Mouse (Mus musculus) left cerebral cortex, adult 2 months (tissue): ENCODE measurements at regions not wholly inside any gene's neighbourhood (a gene's known extent, or its start where the extent isn't known, plus 50 kb on each side); places are given as distances from the start of the nearest gene placed in this dataset.
A peak's percentile ranks its signal among the peaks of the same experiment; 100 is the strongest.

Experiments
- DNase-seq, 2 experiments: peaks; one replicate each; pipeline ENCODE4 v3.0.0; 2021 to 2022; ENCODE audit warnings: low spot score in 2 of 2, mixed read lengths in 1 of 2; ENCODE audit errors: extremely low spot score in 1 of 2
- H3K27ac ChIP-seq: fragments of 200-600 bp; 2 replicates; pipeline ENCODE4 v1.8.1; 2022
- H3K4me3 ChIP-seq: fragments of 200-600 bp; 2 replicates; pipeline ENCODE4 v1.8.1; 2022
- CTCF ChIP-seq: fragments of 200-600 bp; IDR thresholded peaks from 2 replicates; pipeline ENCODE4 v1.8.1; 2022; ENCODE audit warnings: antibody characterized with exemption, mild to moderate bottlenecking, moderate library complexity
- intact Hi-C: fragments of 180-260 bp; cut with DNase I; formaldehyde crosslinking; loops from one replicate; pipeline ENCODE4 v1.15.1; 2025

DNA sequence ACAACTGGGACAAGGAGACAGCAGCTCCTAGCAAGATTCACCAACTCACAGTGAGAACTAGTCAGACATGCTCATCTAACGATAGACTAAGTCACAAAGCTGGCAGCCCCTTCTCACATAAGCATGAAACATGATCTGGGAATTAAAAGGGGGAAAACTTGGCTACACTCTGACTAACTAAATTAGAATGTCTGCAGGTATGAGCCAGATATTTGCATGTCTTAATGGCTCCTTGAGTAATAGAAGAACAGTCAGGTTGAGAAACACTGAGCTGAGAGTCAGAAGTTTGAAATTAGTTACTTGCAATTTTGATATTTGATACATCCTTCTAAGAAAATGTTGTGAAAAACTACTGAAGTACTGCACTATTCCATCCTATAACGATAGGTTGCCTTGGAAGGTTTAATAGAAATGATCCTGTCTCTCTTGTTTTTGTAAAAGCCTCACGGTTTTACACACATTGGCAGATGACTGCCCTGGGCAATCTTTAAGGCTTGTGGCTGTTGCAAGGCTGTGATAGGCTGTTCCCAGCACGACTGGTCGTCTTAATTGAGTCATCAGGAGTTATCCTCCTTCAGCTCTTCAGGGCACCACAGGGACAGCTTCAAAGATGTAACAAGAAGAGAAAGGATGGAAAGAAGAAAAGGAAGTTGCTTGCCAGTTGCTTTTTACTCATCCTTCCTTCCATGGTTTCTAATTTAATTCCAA, 54.8 kb upstream of the Gpc5 start:
- Histone ChIP-seq H3K4me3 (no peak overlapping the region), H3K27ac (no peak overlapping the region)
- intact Hi-C loops: no loop called here
- TF ChIP-seq CTCF: no peak
- no peak for DNase-seq

GRCm38 (mm10) chr14:115038788-115039187, 53.2 kb upstream of the Gpc5 start:
- intact Hi-C loops: no loop called here
- H3K4me3 ChIP-seq: no peak overlapping the region
- no peak for TF ChIP-seq CTCF
- no peak for DNase-seq
- no peak overlapping the region for H3K27ac ChIP-seq

DNA sequence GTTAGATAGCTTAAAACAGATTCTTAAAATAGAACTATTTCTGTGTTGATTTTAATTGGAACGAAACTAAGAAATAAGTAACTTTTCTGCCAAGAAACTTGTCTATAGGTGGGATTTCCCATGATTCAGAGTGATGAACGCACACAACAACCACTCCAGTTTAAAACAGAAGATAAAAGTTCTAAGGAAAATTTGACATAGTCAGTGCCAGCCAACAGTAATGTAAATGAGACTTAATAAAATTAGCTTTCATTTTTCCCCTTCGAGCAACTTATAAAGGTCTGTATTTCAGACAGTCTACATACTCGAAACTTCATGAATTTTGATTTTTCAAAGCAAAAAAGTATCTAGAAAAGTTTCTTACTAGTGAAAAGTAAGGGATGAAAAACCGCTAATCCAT, 52.5 kb upstream of the Gpc5 start:
- intact Hi-C loops: no loop called here
- DNase-seq: no peak

DNA sequence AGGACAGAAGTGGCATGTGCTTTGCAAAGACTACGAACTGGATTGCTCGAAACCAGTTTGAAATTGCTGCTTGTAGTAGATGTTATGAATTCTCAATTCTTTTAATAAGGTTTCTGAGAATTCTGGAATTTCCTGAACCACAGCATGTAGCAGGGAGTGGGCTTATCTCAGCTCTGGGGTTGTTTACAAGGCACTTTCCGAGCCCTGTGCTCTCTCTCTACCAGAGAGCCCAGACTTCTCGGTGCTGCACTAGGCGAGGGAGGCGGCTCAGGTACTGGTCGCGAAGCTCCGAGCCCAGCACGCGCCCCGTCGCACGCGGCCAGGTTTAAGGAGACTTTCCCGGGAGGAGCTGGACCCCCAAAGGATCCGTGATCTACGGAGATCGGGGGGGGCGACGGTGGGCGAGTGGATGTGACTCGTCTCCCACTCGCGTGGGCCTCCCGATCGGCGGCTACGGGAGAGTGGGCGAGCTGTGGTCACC, 51.9 kb upstream of the Gpc5 start:
- Histone ChIP-seq H3K4me3 (peak overlapping the region; percentile 55), H3K27ac (no peak overlapping the region)
- intact Hi-C loops: loop anchor here (5.0 kb wide), 1 partner anchor 52 kb away; the partner anchor contains the start of gene Gpc5
- TF ChIP-seq CTCF: no peak
- peak in 1 of 2 experiments; percentile 32 for DNase-seq

More for the DNA sequence above, 52.5 kb upstream of the Gpc5 start:
- TF ChIP-seq CTCF: no peak
- H3K27ac ChIP-seq: no peak overlapping the region
- H3K4me3 ChIP-seq: no peak overlapping the region

GRCm38 (mm10) chr14:115040578-115041206, 51.3 kb upstream of the Gpc5 start:
- peak overlapping the region; percentile 55 for H3K4me3 ChIP-seq
- peak; percentile 52 to 64 for DNase-seq
- TF ChIP-seq CTCF: no peak
- H3K27ac ChIP-seq: no peak overlapping the region
- intact Hi-C loops: loop anchor here (5.0 kb wide), 1 partner anchor 52 kb away; the partner anchor contains the start of gene Gpc5

GRCm38 (mm10) chr14:115041336-115042054, 50.5 kb upstream of the Gpc5 start:
- TF ChIP-seq CTCF: no peak
- Histone ChIP-seq H3K4me3 (peak overlapping the region; percentile 61), H3K27ac (no peak overlapping the region)
- intact Hi-C loops: loop anchor here (2.0 to 5.0 kb wide), 2 partner anchors 23 to 51 kb away; partner anchors contain the start of gene Gpc5
- peak; percentile 25 to 39 for DNase-seq

DNA sequence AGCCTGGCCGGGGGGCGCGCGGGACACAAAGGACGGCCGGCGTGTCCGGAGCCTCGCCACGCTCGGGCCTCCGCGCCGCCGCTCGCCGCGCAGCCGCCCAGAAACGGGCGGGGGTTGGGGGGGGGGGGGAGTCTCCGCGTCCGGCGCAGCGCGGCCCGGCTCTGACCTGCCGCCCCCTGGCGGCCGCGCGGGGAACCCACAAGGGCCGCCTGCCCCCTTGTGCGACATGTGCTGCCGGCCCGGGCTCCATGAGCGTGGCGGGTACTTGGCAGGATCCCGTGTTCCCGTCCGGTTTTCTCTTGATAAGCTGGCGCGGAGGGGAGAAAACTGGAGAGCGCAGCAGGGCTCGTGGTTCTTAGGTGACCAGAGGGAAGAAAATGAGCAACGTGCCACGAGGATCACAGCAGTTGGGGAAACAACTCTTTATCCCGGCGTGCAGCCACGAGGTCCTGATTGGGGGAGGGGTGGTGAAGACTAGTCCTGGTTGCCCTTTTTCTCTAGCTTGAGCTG, 49.9 kb upstream of the Gpc5 start:
- intact Hi-C loops: loop anchor here (2.0 to 5.0 kb wide), 2 partner anchors 23 to 50 kb away; partner anchors contain the start of gene Gpc5
- H3K27ac ChIP-seq: no peak overlapping the region
- peak overlapping the region; percentile 61 for H3K4me3 ChIP-seq
- peak; percentile 80 to 82 for DNase-seq
- TF ChIP-seq CTCF: peak; percentile 83
